22 mouse cellular contexts compared by ENCODE assay signal in genomic region chr16:79308541-79308940, GRCm38 (mm10).
DNase-seq lines count a peak whose midpoint lies in the region; ATAC-seq and TF ChIP-seq lines count a peak whose summit lies in the region.
"Had no signal": no experiment of that assay in that cellular context is flagged by ENCODE, and none has a peak within 500 bp of the region (broad histone marks: within the 10 kb centered on the region; RNA-seq: fewer than 3 reads in every experiment).

No protein-coding gene starts in this region.

- peak; percentile 50; the same call in 1 of the 2 replicates for ATAC-seq in forebrain, embryonic 14.5 days
- no peak for ATAC-seq in forebrain, embryonic 11.5 days (replicated peaks; ENCODE audit: low FRiP score)
- ATAC-seq: forebrain, embryonic 16.5 days had no signal

- H3K9me3 ChIP-seq in forebrain, embryonic 14.5 days (replicated peaks; ENCODE audit: control insufficient read depth, low read length) = no peaks in the 10 kb centered on the region
- H3K9me3 ChIP-seq in forebrain, embryonic 11.5 days (ENCODE audit: control insufficient read depth, low read length) = no peaks in the 10 kb centered on the region
- H3K9me3 ChIP-seq: embryonic facial prominence, embryonic 13.5 days; embryonic facial prominence, embryonic 15.5 days; forebrain, embryonic 10.5 days had no signal

- peak; percentile 53 for DNase-seq in forebrain, embryonic 14.5 days (ENCODE audit: low spot score)
- DNase-seq in forebrain, embryonic 11.5 days (ENCODE audit: low spot score) = no peak
- peak; percentile 29 for DNase-seq in layer of hippocampus, adult 9-11 months
- no peak for DNase-seq in layer of hippocampus, postnatal 10 days (ENCODE audit: low spot score in 2 of 2)
- DNase-seq in brain, embryonic 14.5 days (ENCODE audit: low read depth) = peak; percentile 61
- DNase-seq in yolk sac, embryonic 10.5 days (ENCODE audit: low spot score) = no peak
- DNase-seq in kidney, adult 8-10 months = no peak
- DNase-seq: adrenal gland, adult 2 months; adrenal gland, postnatal 10 days; adrenal gland, postnatal 25 days; cerebellum, adult 11 months; cerebellum, adult 18-20 months; cerebellum, adult 8-10 months; cerebellum, adult 9-11 months; cerebellum, postnatal 14 days; cerebellum, postnatal 36 days; embryo, embryonic 11 days had no signal

- H3K4me2 ChIP-seq in forebrain, embryonic 14.5 days (ENCODE audit: low read length) = no peak overlapping the region
- no peak overlapping the region for H3K4me2 ChIP-seq in forebrain, embryonic 11.5 days (ENCODE audit: low read depth, low read length, severe bottlenecking)
- H3K4me2 ChIP-seq: embryonic facial prominence, embryonic 13.5 days; embryonic facial prominence, embryonic 15.5 days had no signal

- no peak for TF ChIP-seq POLR2A in brain, embryonic 14.5 days (IDR thresholded peaks at IDR 0.05; ENCODE audit: borderline replicate concordance, extremely low read depth, insufficient read depth, insufficient read length, poor library complexity, severe bottlenecking)

- H3K4me1 ChIP-seq in forebrain, embryonic 14.5 days (ENCODE audit: control insufficient read depth, insufficient read depth, low read length) = no peaks in the 10 kb centered on the region
- no peaks in the 10 kb centered on the region for H3K4me1 ChIP-seq in forebrain, embryonic 11.5 days (replicated peaks; ENCODE audit: control insufficient read depth, insufficient read depth, low read length)
- H3K4me1 ChIP-seq: embryonic facial prominence, embryonic 13.5 days; embryonic facial prominence, embryonic 15.5 days; forebrain, embryonic 10.5 days had no signal

- H3K27me3 ChIP-seq in forebrain, embryonic 14.5 days (replicated peaks; ENCODE audit: control insufficient read depth, insufficient read depth, low read length) = no peaks in the 10 kb centered on the region
- no peaks in the 10 kb centered on the region for H3K27me3 ChIP-seq in forebrain, embryonic 11.5 days (ENCODE audit: control insufficient read depth, insufficient read depth, low read length)
- H3K27me3 ChIP-seq: embryonic facial prominence, embryonic 13.5 days; embryonic facial prominence, embryonic 15.5 days had no signal

- no peak overlapping the region for H3K9ac ChIP-seq in forebrain, embryonic 14.5 days (ENCODE audit: low read length)
- H3K9ac ChIP-seq in forebrain, embryonic 11.5 days (ENCODE audit: low read length) = no peak overlapping the region
- H3K9ac ChIP-seq: embryonic facial prominence, embryonic 13.5 days; embryonic facial prominence, embryonic 15.5 days had no signal

- no peak overlapping the region for H3K27ac ChIP-seq in forebrain, embryonic 14.5 days (ENCODE audit: low read depth, low read length)
- H3K27ac ChIP-seq in forebrain, embryonic 11.5 days (ENCODE audit: low read depth, low read length) = no peak overlapping the region
- H3K27ac ChIP-seq: embryonic facial prominence, embryonic 13.5 days; embryonic facial prominence, embryonic 15.5 days; forebrain, embryonic 10.5 days had no signal

- 89% methylated on average over 1 of the region's 1 CpGs for WGBS in forebrain, embryonic 14.5 days
- WGBS in forebrain, embryonic 11.5 days = 87% methylated on average over 1 of the region's 1 CpGs

- H3K36me3 ChIP-seq in forebrain, embryonic 14.5 days (ENCODE audit: control insufficient read depth, insufficient read depth, low read length) = no peaks in the 10 kb centered on the region
- H3K36me3 ChIP-seq in forebrain, embryonic 11.5 days (ENCODE audit: control insufficient read depth, insufficient read depth, low read length) = no peaks in the 10 kb centered on the region
- H3K36me3 ChIP-seq: embryonic facial prominence, embryonic 13.5 days; embryonic facial prominence, embryonic 15.5 days; forebrain, embryonic 10.5 days had no signal

- no peak for TF ChIP-seq CTCF in brain, embryonic 14.5 days (IDR thresholded peaks at IDR 0.05; ENCODE audit: borderline replicate concordance, extremely low read depth, insufficient read depth, insufficient read length)

- H3K4me3 ChIP-seq in forebrain, embryonic 14.5 days (ENCODE audit: low read depth, low read length) = no peak overlapping the region
- no peak overlapping the region for H3K4me3 ChIP-seq in forebrain, embryonic 11.5 days (ENCODE audit: low read depth, low read length)
- H3K4me3 ChIP-seq: embryonic facial prominence, embryonic 13.5 days; embryonic facial prominence, embryonic 15.5 days; erythroblast, embryonic 14.5 days; forebrain, embryonic 10.5 days had no signal

Comparison
In these comparisons a context has a peak if more than half of its experiments do, and no peak if none do; other contexts are left out.
1. DNase-seq: peak in forebrain, embryonic 14.5 days (single experiment), layer of hippocampus, adult 9-11 months (single experiment) and brain, embryonic 14.5 days (single experiment); none in forebrain, embryonic 11.5 days (single experiment), layer of hippocampus, postnatal 10 days (0 of 2), yolk sac, embryonic 10.5 days (single experiment) and kidney, adult 8-10 months (0 of 2).